Mouse (Mus musculus) left cerebral cortex, postnatal 10 days (tissue): ENCODE results near the gene Mphosph9. TPM values are rescaled to one million over a fixed set of nuclear protein-coding genes. Genes with fewer than 3 reads are reported as not detected.

Experiments
- DNase-seq, 2 experiments: peaks; one replicate each; pipeline ENCODE4 v3.0.0; 2021 to 2022; ENCODE audit warnings: low spot score in 2 of 2, mixed read lengths in 1 of 2; ENCODE audit errors: extremely low spot score in 1 of 2
- intact Hi-C: fragments of 180-260 bp; cut with DNase I; formaldehyde crosslinking; loops from one replicate; pipeline ENCODE4 v1.15.1; 2025
- total RNA-seq, 2 experiments: library from RNA; stranded (reverse); gene quantifications; 2 replicates each; pipeline ENCODE4 v1.2.3; 2021

Gene Mphosph9
- total RNA-seq, 2 experiments from 2014 or later: 19.4 to 23.2 TPM

GRCm38 (mm10) chr5:124208030-124208429 is 119.7 kb downstream of the Mphosph9 start:
- no peak for DNase-seq
- intact Hi-C loops: no loop called here

- intact Hi-C loops: no loop called here
- no peak for DNase-seq
Measured at GRCm38 (mm10) chr5:124206481-124207038, 121.2 kb downstream of the Mphosph9 start.

- no peak for DNase-seq
- intact Hi-C loops: no loop called here
Measured at GRCm38 (mm10) chr5:124205809-124206380, 121.9 kb downstream of the Mphosph9 start.

GRCm38 (mm10) chr5:124205211-124205610 is 122.6 kb downstream of the Mphosph9 start:
- intact Hi-C loops: no loop called here
- no peak for DNase-seq

- intact Hi-C loops: no loop called here
- DNase-seq: no peak
Measured at GRCm38 (mm10) chr5:124204127-124204794, 123.5 kb downstream of the Mphosph9 start.

- no peak for DNase-seq
- intact Hi-C loops: no loop called here
Measured at GRCm38 (mm10) chr5:124203251-124203650, 124.5 kb downstream of the Mphosph9 start.

GRCm38 (mm10) chr5:124202071-124202470 is 125.7 kb downstream of the Mphosph9 start:
- intact Hi-C loops: no loop called here
- no peak for DNase-seq

GRCm38 (mm10) chr5:124201564-124201963 is 126.2 kb downstream of the Mphosph9 start:
- DNase-seq: no peak
- intact Hi-C loops: no loop called here

Other genes with a start within 250 kb of the Mphosph9 start
- 10 to 100 TPM; 43.8 to 45.5 TPM for gene Abcb9, start 232.2 kb downstream of the Mphosph9 start, total RNA-seq
- gene Ogfod2, start 215.7 kb downstream of the Mphosph9 start, total RNA-seq: 10 to 100 TPM; 32.5 to 34.6 TPM
- 10 to 100 TPM; 55.4 to 58.8 TPM for gene Arl6ip4, start 211.9 kb downstream of the Mphosph9 start, total RNA-seq
- 100 to 1,000 TPM; 149 to 170 TPM for gene Pitpnm2, start 78.2 kb downstream of the Mphosph9 start, total RNA-seq
- 10 to 100 TPM; 11.2 to 13.3 TPM for gene 2810006K23Rik, start 117 bp upstream of the Mphosph9 start, total RNA-seq
- 10 to 100 TPM; 86.3 to 97.3 TPM for gene Cdk2ap1, start 35.1 kb upstream of the Mphosph9 start, total RNA-seq
- gene Sbno1, start 98.0 kb upstream of the Mphosph9 start, total RNA-seq: 100 to 1,000 TPM; 128 to 143 TPM
- gene Kmt5a, start 112.0 kb upstream of the Mphosph9 start, total RNA-seq: 10 to 100 TPM; 36.2 to 42.3 TPM
- 10 to 100 TPM; 21.4 to 23.2 TPM for gene Rilpl2, start 150.4 kb upstream of the Mphosph9 start, total RNA-seq
- 10 to 100 TPM; 21.1 TPM for gene Snrnp35, start 155.2 kb upstream of the Mphosph9 start, total RNA-seq
- 10 to 100 TPM; 24.6 to 26.7 TPM for gene Rilpl1, start 203.4 kb upstream of the Mphosph9 start, total RNA-seq
- gene Tmed2, start 212.7 kb upstream of the Mphosph9 start, total RNA-seq: 100 to 1,000 TPM; 102 to 110 TPM
- gene Ddx55, start 224.9 kb upstream of the Mphosph9 start, total RNA-seq: 10 to 100 TPM; 24.0 to 25.2 TPM